Mouse (Mus musculus): ENCODE measurements at regions not wholly inside any gene's neighbourhood (a gene's known extent, or its start where the extent isn't known, plus 50 kb on each side); places are given as distances from the start of the nearest gene placed in this dataset.
"Not testable (repeated sequence)": the region's sequence is repeated elsewhere in the genome, so short reads cannot be mapped to it uniquely, and the experiment has no call there.

DNA sequence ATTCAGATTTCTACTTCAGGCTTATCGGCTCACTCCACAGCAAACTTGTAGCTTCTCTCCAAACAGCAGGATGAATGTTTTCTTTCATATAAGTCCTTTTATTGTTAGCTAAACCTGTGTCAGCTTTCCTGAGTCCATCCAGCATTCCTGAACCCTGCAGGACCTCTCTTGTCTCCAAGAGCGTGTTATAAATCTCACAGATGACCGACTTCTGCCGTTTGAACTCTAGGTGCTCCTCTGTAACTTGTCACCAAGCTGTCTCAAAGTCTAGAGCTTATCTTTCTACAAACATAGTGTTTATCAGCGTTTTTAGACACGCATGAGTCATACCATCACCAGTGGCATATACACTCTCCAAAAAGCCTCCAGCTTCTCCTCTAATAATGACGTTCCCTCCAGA, 132.4 kb upstream of the Tmc3 start:
- no peak for DNase-seq (ENCODE audit: low read depth in 1 of 2, low spot score in 2 of 2)
- Histone ChIP-seq H3K36me3 (ENCODE audit: control insufficient read depth, insufficient read depth, low read length) (no peaks in the 10 kb centered on the region), H3K27ac (ENCODE audit: insufficient read depth, low read length) (no peak overlapping the region), H3K27me3 (ENCODE audit: control insufficient read depth, insufficient read depth, low read length) (no peaks in the 10 kb centered on the region), H3K4me1 (ENCODE audit: control insufficient read depth, insufficient read depth, insufficient read length) (no peaks in the 10 kb centered on the region), H3K4me3 (ENCODE audit: extremely low read depth, insufficient read depth, insufficient read length) (no peak overlapping the region)
- WGBS = 60% methylated on average over 7 of the region's 7 CpGs
- TF ChIP-seq CTCF (IDR thresholded peaks at IDR 0.05; ENCODE audit: extremely low read depth, insufficient read depth, insufficient read length, insufficient replicate concordance) = no peak
- no peak for TF ChIP-seq POLR2A (IDR thresholded peaks at IDR 0.05; ENCODE audit: low read depth, low read length)

GRCm38 (mm10) chr7:83459520-83459919, 125.2 kb upstream of the Tmc3 start:
- Histone ChIP-seq H3K4me3 (ENCODE audit: extremely low read depth, insufficient read depth, insufficient read length) (no peak overlapping the region), H3K4me1 (ENCODE audit: control insufficient read depth, insufficient read depth, insufficient read length) (no peaks in the 10 kb centered on the region), H3K36me3 (ENCODE audit: control insufficient read depth, insufficient read depth, low read length) (no peaks in the 10 kb centered on the region), H3K27ac (ENCODE audit: insufficient read depth, low read length) (no peak overlapping the region), H3K27me3 (ENCODE audit: control insufficient read depth, insufficient read depth, low read length) (no peaks in the 10 kb centered on the region)
- TF ChIP-seq POLR2A (IDR thresholded peaks at IDR 0.05; ENCODE audit: low read depth, low read length) (no peak), CTCF (IDR thresholded peaks at IDR 0.05; ENCODE audit: extremely low read depth, insufficient read depth, insufficient read length, insufficient replicate concordance) (no peak)
- no peak for DNase-seq (ENCODE audit: low read depth in 1 of 2, low spot score in 2 of 2)
- 80% methylated on average over 3 of the region's 3 CpGs for WGBS

DNA sequence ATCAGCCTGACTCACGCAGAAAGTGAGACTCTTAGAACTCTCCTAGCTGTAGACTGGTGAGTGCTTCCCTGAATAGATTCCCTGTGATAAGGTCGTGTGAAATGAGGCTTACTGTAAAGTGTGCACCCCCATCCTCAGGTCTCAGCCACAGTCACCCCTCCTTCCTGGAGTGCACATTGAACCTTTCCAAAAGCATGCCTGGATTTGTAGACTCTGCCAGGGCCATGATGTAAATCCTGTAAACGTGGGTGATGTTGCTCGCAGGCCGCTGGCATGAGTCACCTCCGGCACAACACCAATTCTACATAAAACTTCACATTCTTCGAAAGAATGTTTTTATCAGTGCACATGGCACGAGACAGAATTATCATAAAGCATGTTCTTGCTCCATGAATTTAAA, 117.7 kb upstream of the Tmc3 start:
- Histone ChIP-seq H3K36me3 (ENCODE audit: control insufficient read depth, insufficient read depth, low read length) (no peaks in the 10 kb centered on the region), H3K4me1 (ENCODE audit: control insufficient read depth, insufficient read depth, insufficient read length) (no peaks in the 10 kb centered on the region), H3K27ac (ENCODE audit: insufficient read depth, low read length) (no peak overlapping the region), H3K4me3 (ENCODE audit: extremely low read depth, insufficient read depth, insufficient read length) (no peak overlapping the region), H3K27me3 (ENCODE audit: control insufficient read depth, insufficient read depth, low read length) (no peaks in the 10 kb centered on the region)
- 80% methylated on average over 8 of the region's 8 CpGs for WGBS
- DNase-seq (ENCODE audit: low read depth in 1 of 2, low spot score in 2 of 2) = no peak
- TF ChIP-seq POLR2A (IDR thresholded peaks at IDR 0.05; ENCODE audit: low read depth, low read length) = no peak
- no peak for TF ChIP-seq CTCF (IDR thresholded peaks at IDR 0.05; ENCODE audit: extremely low read depth, insufficient read depth, insufficient read length, insufficient replicate concordance)

DNA sequence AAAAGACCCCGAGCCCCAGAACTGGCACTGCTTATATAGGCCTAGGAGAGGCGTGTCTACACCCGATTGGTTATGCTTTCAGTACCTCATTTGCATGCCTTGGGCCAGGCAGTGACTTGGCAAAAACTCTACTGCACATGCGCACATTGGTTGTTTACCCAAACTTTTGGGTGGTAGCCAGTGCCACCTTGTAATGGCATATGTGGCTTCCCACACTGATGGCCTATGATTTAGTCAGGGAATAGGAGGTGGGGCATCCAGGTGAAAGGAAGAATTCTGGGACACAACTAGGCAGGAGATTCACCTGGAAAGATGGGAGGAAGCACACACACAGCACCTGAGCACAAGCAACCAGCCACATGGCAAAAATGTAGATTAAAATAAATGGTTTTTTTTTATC, 114.9 kb upstream of the Tmc3 start:
- not testable (repeated sequence) for DNase-seq (ENCODE audit: low read depth in 1 of 2, low spot score in 2 of 2); H3K27ac ChIP-seq (ENCODE audit: insufficient read depth, low read length); H3K4me3 ChIP-seq (ENCODE audit: extremely low read depth, insufficient read depth, insufficient read length); H3K4me1 ChIP-seq (ENCODE audit: control insufficient read depth, insufficient read depth, insufficient read length); H3K27me3 ChIP-seq (ENCODE audit: control insufficient read depth, insufficient read depth, low read length); H3K36me3 ChIP-seq (ENCODE audit: control insufficient read depth, insufficient read depth, low read length)
- WGBS = 84% methylated on average over 4 of the region's 4 CpGs

GRCm38 (mm10) chr7:83471111-83471510, 113.6 kb upstream of the Tmc3 start:
- no peak for DNase-seq (ENCODE audit: low read depth in 1 of 2, low spot score in 2 of 2)
- H3K4me1 ChIP-seq (ENCODE audit: control insufficient read depth, insufficient read depth, insufficient read length) = no peaks in the 10 kb centered on the region
- 84% methylated on average over 2 of the region's 2 CpGs for WGBS
- no peaks in the 10 kb centered on the region for H3K36me3 ChIP-seq (ENCODE audit: control insufficient read depth, insufficient read depth, low read length)
- no peaks in the 10 kb centered on the region for H3K27me3 ChIP-seq (ENCODE audit: control insufficient read depth, insufficient read depth, low read length)
- no peak overlapping the region for H3K27ac ChIP-seq (ENCODE audit: insufficient read depth, low read length)
- H3K4me3 ChIP-seq (ENCODE audit: extremely low read depth, insufficient read depth, insufficient read length) = no peak overlapping the region
- TF ChIP-seq POLR2A (IDR thresholded peaks at IDR 0.05; ENCODE audit: low read depth, low read length) = no peak

DNA sequence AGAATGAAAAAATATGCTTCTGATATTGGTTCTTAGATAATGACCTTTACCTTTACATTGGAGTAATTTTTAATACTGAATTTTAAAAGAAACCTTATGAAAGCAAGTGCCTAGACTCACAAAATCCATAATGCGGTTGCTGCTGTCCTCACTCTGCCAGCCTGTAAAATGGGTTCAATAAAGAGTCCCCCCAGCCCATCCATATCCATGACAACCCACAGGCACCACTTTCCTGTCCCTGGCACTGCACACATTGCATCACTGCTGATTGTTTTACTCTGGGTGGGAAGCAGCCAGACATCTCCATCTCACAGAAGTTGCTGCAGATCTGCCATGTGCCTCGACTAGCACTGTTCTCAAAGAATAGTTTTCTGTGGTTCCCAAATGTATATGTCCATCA, 110.3 kb upstream of the Tmc3 start:
- Histone ChIP-seq H3K4me1 (ENCODE audit: control insufficient read depth, insufficient read depth, insufficient read length) (no peaks in the 10 kb centered on the region), H3K27me3 (ENCODE audit: control insufficient read depth, insufficient read depth, low read length) (no peaks in the 10 kb centered on the region), H3K36me3 (ENCODE audit: control insufficient read depth, insufficient read depth, low read length) (no peaks in the 10 kb centered on the region), H3K4me3 (ENCODE audit: extremely low read depth, insufficient read depth, insufficient read length) (no peak overlapping the region), H3K27ac (ENCODE audit: insufficient read depth, low read length) (no peak overlapping the region)
- WGBS = 84% methylated on average over 2 of the region's 2 CpGs
- TF ChIP-seq POLR2A (IDR thresholded peaks at IDR 0.05; ENCODE audit: low read depth, low read length) (no peak), CTCF (IDR thresholded peaks at IDR 0.05; ENCODE audit: extremely low read depth, insufficient read depth, insufficient read length, insufficient replicate concordance) (no peak)
- DNase-seq (ENCODE audit: low read depth in 1 of 2, low spot score in 2 of 2) = no peak

DNA sequence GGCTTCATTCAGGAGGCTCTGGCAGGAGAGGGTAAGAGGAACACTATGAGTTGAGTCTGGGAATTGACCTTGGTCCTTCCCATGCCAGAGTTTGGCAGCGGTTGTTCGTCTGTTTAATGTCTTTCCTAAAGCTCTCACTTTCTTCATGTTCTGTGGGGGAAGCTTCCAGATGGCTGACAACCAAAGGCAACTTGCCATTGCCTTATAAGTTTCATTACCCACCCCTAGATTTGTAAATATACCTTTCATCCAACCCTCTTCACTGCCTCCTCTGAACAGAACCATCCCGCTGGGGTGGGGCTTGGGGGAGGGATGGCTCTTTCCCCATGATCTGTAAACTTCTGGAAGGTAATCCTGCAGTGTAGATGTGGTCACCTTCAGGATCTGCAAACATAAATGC, 109.7 kb upstream of the Tmc3 start:
- Histone ChIP-seq H3K27ac (ENCODE audit: insufficient read depth, low read length) (no peak overlapping the region), H3K4me3 (ENCODE audit: extremely low read depth, insufficient read depth, insufficient read length) (no peak overlapping the region), H3K36me3 (ENCODE audit: control insufficient read depth, insufficient read depth, low read length) (no peaks in the 10 kb centered on the region), H3K27me3 (ENCODE audit: control insufficient read depth, insufficient read depth, low read length) (no peaks in the 10 kb centered on the region), H3K4me1 (ENCODE audit: control insufficient read depth, insufficient read depth, insufficient read length) (no peaks in the 10 kb centered on the region)
- TF ChIP-seq CTCF (IDR thresholded peaks at IDR 0.05; ENCODE audit: extremely low read depth, insufficient read depth, insufficient read length, insufficient replicate concordance) = no peak
- TF ChIP-seq POLR2A (IDR thresholded peaks at IDR 0.05; ENCODE audit: low read depth, low read length) = no peak
- no peak for DNase-seq (ENCODE audit: low read depth in 1 of 2, low spot score in 2 of 2)
- 88% methylated on average over 3 of the region's 3 CpGs for WGBS

Measured in spleen, adult 2 months (tissue).